Mouse (Mus musculus) left cerebral cortex, postnatal 25 days (tissue): Measurements from ENCODE around the gene Nus1. TPM values are rescaled to one million over a fixed set of nuclear protein-coding genes. Genes with fewer than 3 reads are reported as not detected.

Experiments used
- DNase-seq, 2 experiments: peaks; one replicate each; pipeline ENCODE4 v3.0.0; 2022; ENCODE audit warnings: low spot score in 2 of 2, mixed read lengths in 1 of 2
- intact Hi-C: fragments of 180-260 bp; cut with DNase I; formaldehyde crosslinking; loops from one replicate; pipeline ENCODE4 v1.15.1; 2025
- total RNA-seq, 2 experiments: library from RNA; stranded (reverse); gene quantifications; 2 replicates each; pipeline ENCODE4 v1.2.3; 2021

The Nus1 gene
- 10 to 100 TPM; 64.6 to 65.6 TPM for total RNA-seq

DNA sequence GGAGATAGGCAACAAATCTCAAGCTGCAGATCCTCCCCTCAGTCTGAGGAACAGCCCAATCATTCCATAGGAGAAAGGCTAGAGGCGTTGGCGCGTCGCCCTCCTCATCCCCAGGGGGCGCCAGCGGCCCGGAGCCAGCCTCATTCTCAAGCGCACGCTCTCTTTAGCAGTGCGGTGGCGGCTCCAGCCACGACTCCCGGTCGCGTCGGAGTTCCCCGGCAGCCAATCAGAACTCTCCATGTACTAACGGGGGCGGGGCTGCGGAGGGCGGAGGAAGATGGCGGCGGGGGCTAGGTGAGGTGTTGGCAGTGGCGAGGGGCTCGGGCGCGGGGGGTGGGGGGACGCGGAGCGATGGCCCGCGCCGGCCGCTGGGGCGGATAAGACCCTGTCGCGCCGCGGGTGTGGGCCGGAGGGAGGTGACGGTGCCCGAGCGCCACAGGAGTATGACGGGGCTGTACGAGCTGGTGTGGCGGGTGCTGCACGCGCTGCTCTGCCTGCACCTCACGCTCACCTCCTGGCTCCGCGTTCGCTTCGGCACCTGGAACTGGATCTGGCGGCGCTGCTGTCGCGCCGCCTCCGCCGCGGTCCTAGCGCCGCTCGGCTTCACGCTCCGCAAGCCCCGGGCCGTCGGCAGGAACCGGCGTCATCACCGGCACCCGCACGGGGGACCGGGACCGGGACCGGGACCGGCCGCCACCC, at the start of gene Nus1:
TSS of gene Nus1 (plus strand) at position 249 of the 699 bp plus-strand sequence.
- DNase-seq, result peak; percentile 97 to 98
- intact Hi-C loops, result loop anchor here (1.0 kb wide), 1 partner anchor 35 kb away; the partner anchor contains the start of gene Gopc

DNA sequence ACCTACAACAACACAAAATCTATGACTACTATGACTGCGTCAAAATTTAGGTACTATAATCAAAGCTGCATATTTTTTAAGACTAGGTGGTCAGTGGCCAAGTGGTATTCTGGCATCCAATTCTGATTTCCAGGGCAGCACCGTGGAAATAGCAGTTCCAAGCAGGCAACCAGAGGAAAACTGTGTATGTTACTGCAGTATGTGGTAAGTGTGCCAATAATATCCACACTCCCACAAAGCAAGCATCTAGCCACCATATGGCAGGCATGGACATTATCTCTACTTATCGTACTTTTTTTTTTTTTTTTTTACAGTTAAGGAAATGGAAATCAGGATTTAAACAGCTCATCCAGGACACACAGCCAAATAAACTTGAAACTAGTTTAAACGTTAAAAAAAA, 49.0 kb upstream of the Nus1 start:
- DNase-seq, result peak in 1 of 2 experiments; percentile 76
- intact Hi-C loops, result no loop called here

DNA sequence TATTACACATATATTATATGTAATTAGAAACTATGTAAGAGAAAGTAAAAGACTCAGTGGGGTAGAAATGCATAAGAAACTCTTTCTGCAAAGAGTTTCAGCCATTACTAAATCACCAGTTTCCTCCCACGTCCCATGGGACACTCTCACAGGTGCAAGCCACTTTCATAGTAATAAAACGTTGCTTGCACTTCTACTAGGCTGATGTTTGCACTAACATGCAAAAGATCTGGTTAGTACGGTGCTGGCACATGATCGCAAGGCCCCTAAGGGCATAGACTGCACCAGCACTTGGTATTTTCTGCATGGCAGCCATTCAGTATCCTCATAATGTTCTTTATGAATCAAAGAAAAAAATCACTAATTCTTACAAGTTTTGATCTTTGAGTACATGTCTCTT, 43.5 kb upstream of the Nus1 start:
- intact Hi-C loops, result no loop called here
- no peak for DNase-seq

DNA sequence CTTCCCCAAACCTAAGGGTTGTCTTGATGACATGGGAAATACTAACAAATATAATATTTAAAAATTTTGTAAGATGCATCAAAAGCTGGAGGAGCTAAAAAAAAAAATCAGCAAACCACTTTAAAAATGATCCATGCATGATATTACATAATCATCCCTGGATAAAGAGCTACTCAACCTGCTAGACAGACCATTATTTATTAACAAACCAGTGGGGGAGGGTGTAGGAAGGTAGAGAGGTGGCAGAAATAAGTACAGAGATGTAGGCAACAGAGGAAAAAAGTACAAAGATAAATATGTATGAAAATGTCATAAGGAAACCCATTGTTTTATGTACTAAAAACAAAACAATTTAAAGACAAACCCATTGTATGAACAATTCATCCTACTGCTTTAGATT, 42.7 kb upstream of the Nus1 start:
- intact Hi-C loops, result no loop called here
- no peak for DNase-seq

DNA sequence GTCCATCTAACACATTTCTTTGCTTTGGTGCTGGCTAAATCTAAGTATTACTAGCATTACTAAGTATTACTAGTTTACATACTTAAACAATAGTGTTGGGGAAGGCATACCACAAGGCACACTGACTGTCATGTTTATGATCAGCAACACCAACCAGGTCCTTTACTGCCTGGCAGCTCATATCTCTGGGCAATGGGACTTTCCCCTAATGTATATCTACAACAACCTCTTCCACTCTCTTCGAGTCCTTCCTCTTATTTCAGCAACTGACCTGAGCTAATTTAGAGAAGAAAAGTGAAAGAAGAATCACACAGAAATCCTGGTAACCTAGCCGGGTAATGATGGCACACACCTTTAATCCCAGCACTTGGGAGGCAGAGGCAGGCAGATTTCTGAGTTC, 40.9 kb upstream of the Nus1 start:
- intact Hi-C loops, result no loop called here
- DNase-seq, result no peak

DNA sequence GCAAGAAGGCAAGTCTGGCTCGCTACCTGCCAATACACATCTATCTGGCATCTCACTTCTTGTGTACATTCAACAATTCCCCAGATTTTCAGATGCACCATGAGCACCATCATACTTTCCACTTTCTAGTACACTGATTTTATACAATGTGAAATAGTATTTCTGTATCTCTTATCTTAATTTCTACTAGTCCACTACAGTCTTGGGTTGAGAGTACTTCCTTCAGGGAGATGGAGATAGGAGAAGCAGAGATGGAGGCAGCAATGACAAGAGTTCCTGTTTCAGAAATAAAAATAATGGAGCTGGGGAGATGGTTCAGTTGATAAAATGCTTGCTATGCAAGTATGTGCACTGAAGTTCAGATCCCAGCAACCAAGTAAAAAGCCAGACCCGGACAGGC, 39.5 kb upstream of the Nus1 start:
- intact Hi-C loops, result no loop called here
- no peak for DNase-seq

DNA sequence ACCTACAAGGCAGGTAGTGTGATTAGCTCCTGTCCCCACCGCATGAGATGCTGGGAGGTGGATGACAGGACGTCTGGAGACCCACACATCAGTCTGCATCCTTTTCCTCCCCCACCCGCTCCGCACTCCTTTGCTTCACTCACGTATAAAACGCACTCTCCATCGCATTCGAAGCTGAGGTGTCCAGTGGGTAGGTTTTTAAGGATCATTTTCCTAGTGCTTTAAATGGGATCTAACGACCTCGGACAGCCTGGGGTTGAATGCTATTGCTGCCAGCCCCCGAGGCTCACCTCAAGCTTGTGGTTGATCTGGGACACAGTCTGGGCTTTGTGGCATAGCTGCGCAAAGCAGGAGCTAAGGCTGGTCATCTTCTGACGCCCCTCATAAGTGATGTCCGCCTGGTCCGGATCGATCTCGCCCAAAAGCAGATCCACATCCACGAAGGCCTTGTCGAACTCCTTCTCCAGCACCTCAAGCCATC, 36.0 kb upstream of the Nus1 start:
- peak in 1 of 2 experiments; percentile 56 for DNase-seq
- intact Hi-C loops, result loop anchor here (10.0 kb wide), 1 partner anchor 357 kb away; the partner anchor contains the start of gene Vgll2

DNA sequence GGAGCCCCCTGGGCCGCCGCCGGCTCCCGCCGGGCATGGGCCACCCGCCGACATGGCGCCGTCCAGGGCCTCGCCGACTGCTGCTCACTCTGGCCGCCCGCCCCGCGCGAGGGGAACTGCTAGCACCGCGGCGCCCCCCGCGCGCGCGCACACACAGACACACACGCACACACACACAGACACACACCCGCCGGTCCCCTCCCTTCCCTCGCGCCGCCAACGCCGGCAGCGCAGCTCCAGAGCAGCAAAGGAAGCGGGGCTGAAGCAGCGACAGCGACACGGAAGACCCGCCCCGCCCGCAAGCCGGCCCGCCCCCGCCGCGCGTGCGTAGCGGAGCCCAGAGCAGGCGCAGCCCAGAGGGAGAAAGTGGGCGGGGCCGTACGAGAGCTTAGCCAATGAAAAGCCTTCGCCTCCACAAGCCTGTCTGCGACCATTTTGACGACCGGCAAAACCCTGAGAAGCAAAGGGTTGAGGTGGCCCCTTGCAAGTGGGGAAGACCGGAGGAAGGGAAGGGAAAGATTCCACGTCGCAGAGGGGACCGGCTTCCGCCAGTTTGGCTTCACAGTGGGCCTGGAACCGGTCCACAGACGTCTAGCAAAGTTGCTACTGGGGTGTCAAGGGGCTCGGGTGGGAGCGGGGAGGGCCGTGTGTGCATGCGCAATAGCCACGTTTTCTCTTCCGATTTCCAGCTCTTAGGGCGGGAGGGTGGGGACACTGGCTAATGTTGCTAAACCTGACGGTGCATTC, 35.3 kb upstream of the Nus1 start, which contains the start of gene Gopc:
TSS of gene Gopc (minus strand) at position 280 of the 747 bp plus-strand sequence.
- intact Hi-C loops, result loop anchor here (1.0 to 10.0 kb wide), 3 partner anchors 35 to 357 kb away; partner anchors contain the start of genes Dcbld1, Nus1 and Vgll2
- peak; percentile 98 to 99 for DNase-seq

DNA sequence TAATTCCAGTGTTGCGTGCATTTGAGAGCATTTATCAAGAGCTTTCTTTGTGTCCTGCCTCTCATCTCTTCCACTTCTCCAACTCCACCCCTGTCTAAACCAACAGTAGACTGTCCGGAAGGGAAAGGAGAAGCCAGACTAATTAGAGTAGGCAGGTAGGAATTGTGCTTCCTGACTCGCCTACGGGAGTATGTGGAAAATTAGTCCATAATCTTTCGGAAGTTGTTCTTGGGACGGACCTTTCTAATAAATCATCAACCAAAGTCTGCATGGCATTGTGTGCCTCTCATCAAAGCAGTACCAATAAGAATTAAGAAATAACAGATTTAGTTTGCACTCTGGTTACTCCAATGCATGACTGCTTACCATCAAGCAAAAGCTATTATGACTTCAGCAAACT, 34.3 kb upstream of the Nus1 start:
- no peak for DNase-seq
- intact Hi-C loops, result loop anchor here (2.0 to 10.0 kb wide), 2 partner anchors 150 to 358 kb away; partner anchors contain the start of genes Dcbld1 and Vgll2

DNA sequence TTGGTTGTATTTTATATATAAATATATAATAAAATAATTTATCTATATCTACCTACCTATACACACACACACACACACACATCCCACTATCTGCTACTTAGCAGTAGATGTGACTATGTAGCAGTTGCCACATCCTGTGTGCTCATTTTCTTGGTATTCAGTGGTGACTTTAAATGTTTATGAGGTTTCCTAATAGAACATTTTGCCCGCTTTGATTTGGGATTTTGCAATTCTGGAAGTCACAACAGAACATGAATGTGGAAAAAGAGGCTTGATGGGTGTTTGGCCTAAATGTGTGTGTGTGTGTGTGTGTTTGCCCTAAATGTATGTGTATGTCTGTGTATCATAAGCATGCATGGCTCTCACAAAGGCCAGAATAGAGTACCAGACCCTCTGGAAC, 33.8 kb upstream of the Nus1 start:
- no peak for DNase-seq
- intact Hi-C loops, result loop anchor here (2.0 to 10.0 kb wide), 2 partner anchors 151 to 359 kb away; partner anchors contain the start of genes Dcbld1 and Vgll2

DNA sequence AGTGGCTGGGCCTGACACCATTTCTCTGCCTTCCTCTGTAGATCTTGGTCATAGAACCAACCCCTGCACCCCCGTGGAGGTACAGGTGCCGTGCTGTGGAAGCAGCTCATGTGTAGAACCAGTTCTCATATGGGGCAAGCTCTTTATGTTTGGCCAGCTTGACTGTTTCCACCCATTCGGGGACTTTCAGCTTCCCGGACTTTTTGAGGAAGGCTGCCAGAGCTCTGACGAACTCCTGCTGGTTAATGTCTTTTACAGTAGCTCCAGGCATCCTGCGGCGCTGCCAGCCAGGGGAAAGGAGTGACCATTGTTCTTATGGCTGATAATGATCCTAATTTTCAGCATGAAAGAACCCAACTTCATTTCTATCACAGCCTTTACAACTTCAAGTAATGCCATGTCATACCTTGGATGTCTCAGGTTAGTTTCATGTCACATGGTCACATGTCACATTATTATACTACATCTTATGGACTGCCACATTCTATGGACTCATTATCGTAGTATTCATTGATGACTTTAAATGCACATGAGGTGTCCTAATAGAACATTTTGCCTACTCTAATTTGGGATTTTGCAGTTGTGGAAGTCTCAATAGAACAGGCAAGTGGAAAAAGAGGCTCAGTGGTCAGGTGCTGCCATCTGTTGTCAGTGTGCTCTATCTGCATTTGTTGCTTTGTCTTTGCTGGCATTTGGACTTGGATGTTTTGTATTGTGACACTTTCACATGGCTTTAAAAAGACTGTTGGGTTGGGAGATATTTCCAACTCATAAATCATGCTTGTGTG, 32.3 kb upstream of the Nus1 start:
- DNase-seq, result peak; percentile 54 to 63
- intact Hi-C loops, result loop anchor here (5.0 to 10.0 kb wide), 4 partner anchors 168 to 593 kb away; partner anchors contain the start of gene Vgll2

DNA sequence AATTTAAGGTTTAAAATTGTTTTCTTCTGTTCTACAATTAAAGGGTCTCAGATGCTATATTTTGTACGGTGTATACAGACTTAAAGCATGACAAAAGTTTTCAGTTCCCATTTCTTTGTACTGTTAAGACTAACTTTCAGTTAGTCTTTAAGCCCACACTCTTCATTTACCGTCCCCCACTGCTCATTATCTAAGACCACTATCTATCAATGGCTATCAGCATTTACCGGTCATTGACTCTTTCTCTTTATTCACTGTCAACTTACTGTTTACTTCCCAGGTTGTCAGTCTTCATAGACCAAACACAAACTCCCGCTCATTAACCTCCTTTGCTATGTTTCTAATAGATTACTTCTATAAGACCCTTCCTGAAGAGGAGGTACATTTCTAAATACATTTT, 30.2 kb upstream of the Nus1 start:
- no peak for DNase-seq
- intact Hi-C loops, result loop anchor here (5.0 to 10.0 kb wide), 4 partner anchors 170 to 595 kb away; partner anchors contain the start of gene Vgll2

DNA sequence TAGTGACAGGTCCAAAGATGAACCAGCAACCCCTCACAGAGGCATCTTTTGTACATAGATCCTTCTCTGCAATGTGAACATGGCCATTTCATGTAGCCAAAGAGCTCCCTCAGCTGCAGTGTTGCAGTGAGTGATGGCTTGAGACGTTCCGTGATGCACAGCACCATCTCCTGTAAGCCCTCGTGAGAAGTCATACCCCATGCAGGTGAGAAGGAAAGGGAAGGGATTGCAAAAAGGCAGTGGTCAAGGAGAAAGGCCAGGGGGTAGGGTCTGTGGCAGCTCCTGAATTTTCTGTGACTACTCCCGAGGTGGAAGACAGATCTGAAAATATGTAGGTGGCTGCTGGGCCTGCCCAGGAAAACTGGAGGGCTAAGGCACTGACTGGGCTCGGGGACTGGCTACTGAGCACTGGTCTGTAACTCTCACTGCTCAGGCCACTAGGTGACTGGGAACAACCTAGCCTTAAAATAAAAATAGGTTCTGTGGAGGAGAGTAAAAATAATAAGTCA, 28.4 kb upstream of the Nus1 start, which contains the start of gene Nepn:
TSS of gene Nepn (plus strand) at position 51 of the 509 bp plus-strand sequence.
- no peak for DNase-seq

DNA sequence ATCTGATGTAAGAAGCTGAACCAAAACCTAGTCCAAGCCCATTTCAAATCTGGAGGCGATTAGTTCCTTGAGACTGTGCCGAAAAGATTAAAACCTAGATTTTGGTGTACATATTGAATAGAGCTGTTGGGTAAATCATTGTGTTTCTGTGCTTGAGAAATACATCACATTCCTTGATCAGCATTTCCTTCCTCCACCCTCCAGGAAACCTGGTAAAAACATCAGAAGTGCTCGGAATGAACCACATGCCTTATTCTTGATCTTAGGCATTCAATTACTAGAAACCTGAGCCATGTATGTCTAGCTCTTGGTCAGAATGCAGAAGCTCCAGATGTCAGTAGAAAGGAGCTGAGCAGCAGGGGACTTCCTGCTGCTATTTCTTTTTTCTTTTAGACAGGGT, 27.9 kb upstream of the Nus1 start:
- DNase-seq, result no peak
- intact Hi-C loops, result loop anchor here (5.0 to 10.0 kb wide), 4 partner anchors 172 to 597 kb away; partner anchors contain the start of gene Vgll2

More for the DNA sequence above, 28.4 kb upstream of the Nus1 start, which contains the start of gene Nepn:
- intact Hi-C loops, result loop anchor here (5.0 to 10.0 kb wide), 4 partner anchors 172 to 597 kb away; partner anchors contain the start of gene Vgll2

DNA sequence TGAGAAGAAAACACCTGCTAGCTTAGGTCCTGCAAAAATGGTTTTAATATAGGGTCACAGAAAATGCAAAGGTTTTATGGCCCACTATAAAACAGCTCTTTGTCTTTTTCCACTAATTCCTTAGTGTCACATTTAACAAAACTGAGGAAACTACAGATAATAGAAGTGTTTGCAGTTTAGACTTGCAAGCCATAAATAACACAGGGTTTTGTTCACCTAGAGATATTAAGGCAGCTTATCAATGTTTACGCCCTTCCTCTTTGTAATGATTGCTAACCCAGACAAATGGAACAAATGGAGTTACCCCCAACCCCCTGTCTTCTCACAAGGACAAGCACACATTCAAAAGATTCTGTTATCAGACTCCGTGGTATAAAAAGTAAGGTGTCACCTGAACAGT, 26.1 kb upstream of the Nus1 start:
- intact Hi-C loops, result no loop called here
- DNase-seq, result no peak

DNA sequence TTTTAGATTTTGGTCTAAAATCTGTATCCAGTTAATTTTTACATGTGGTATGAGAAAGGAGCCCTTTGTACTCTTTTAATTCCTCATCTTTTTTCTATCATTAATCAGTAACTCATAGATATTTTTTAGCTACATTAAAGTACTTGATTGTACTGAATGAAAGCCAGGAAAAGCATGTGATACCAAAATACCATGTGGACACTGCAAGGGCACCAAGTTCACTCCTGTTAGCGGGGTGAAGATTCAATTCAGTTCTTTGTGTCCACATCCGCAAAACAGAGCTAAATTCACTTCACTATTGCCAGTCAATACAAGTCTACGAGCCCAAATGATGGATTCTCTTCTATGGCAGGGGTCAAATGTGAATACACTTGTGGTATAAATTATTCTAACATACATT, 20.7 kb upstream of the Nus1 start:
- no peak for DNase-seq
- intact Hi-C loops, result no loop called here

DNA sequence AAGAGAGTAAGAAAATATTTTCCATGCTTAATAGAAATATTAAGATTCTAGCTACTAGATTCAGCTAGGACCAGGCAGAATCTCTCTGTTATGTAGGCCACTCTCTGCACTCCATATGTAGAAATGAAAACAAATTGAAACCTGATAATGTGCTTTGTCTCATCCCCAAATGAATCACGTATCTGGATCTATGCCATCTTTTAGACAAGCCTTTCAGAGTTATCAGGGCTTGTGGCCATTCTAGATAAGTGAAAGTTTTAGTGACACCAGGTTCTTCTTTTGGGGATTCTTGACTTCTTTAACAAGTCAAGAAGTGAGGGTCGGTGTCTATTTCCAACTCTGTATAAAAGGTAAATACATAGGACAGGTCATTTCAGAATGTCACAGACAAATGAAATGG, 18.6 kb upstream of the Nus1 start:
- DNase-seq, result no peak
- intact Hi-C loops, result no loop called here

DNA sequence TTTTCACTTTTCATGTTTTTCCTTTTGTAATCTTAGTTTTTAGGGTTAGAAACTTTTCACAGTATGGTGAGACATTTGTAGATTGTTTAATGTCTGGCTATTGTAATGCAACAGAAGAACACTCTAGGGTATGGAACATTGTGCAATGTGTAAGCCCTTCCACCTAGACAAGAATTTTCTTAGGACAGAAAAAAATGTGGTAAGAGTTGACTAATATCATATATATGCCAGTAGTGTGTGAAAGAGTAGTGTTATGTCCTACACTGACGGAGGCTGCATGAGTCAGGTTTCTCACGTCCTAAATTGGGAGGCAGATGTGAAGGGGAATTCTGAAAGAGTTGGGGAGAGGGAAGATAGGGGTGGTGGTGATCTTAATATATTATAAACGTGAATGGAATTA, 17.6 kb upstream of the Nus1 start:
- intact Hi-C loops, result no loop called here
- DNase-seq, result peak in 1 of 2 experiments; percentile 43

DNA sequence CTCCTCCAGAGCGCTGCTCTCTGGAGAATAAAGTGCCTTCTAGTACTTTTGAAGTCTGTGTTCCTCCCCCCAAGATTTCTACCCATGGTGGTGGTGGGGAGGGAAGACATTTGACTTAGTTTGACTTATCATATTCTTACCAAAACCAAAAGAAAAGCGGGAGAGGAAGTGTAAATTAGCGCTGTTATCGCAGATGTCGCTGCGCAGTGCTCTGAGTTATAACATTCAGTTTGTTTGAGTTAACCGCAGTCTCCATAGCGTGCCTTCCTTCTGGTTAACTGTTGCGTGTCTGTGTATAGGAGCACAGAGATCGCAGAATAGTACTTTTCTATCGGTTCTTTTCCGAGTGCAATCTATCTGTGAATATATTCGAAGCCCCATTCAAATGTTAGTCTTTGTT, 12.2 kb upstream of the Nus1 start:
- intact Hi-C loops, result no loop called here
- DNase-seq, result no peak
